ENCODE assay signal across 16 mouse cellular contexts in the genomic region with DNA sequence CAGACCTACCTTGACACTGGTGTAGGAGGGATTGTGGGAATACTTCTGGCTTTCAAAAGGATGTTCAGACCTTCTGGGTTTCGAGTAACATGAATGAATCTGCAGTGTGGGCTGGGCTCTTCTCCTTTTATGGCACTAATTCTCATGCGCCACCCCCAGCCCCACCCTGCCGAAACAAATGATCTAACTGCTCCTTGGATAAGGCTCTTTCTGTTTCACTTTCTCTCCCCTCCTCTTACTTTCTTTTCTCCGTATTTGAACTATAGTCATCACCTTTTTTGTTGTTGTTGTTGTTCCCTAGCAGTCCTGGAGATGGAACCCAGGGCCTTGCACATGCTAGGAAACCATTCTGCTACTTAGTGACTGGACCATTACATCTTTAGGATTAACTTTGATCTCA. TPM values are rescaled to one million over a fixed set of nuclear protein-coding genes. Genes with fewer than 3 reads are reported as not detected.
DNase-seq lines count a peak whose midpoint lies in the region; ATAC-seq lines count a peak whose summit lies in the region.
"Had no signal": no experiment of that assay in that cellular context is flagged by ENCODE, and none has a peak within 500 bp of the region (broad histone marks: within the 10 kb centered on the region; RNA-seq: fewer than 3 reads in every experiment).

No protein-coding gene starts in this region.

- DNase-seq in B cell, adult 2 months = peak; percentile 51 to 53
- DNase-seq in T-cell, adult 2 months (ENCODE audit: low spot score) = peak; percentile 33
- no peak for DNase-seq in right cerebral cortex, postnatal 36 days (ENCODE audit: low spot score in 2 of 2)
- no peak for DNase-seq in gastrocnemius, postnatal 14 days
- DNase-seq in heart, postnatal 14 days = no peak
- no peak for DNase-seq in adrenal gland, adult 18-20 months (ENCODE audit: low spot score in 2 of 2)
- DNase-seq: adrenal gland, postnatal 14 days; cerebellum, adult 8-10 months; gastrocnemius, postnatal 10 days; retina, postnatal 1 day; thymus, postnatal 25 days had no signal

- ATAC-seq in inflammation-experienced regulatory T-cells, adult 6 months = peak; percentile 83
- ATAC-seq in megakaryocyte progenitor cell, adult 5-6 weeks (replicated peaks; ENCODE audit: poor library complexity) = peak; percentile 86
- ATAC-seq: lung, postnatal 0 days had no signal

- intact Hi-C loops in gastrocnemius, postnatal 14 days (cut with DNase I; ENCODE audit: low total_unique reads) = no loop called here
- intact Hi-C loops in heart, postnatal 14 days (cut with DNase I) = no loop called here

RNA-seq across cellular contexts. Expression of a gene that starts 36.3 kb away (rescaled TPM):
- not detected for polyA plus RNA-seq in inflammation-experienced regulatory T-cells, adult 6 months (2017; shearing (Covaris generic))
- total RNA-seq in megakaryocyte progenitor cell, adult 5-6 weeks (2015) = not detected in 2 replicates
- total RNA-seq in megakaryocyte progenitor cell, adult 5-6 weeks (2017) = not detected in 2 replicates
- under 1 TPM; 0.23 to 0.27 TPM for total RNA-seq in gastrocnemius, postnatal 14 days (2021)
- not detected for total RNA-seq in heart, postnatal 14 days (2021)
- total RNA-seq in adrenal gland, adult 18-20 months (2021) = not detected
- total RNA-seq: adrenal gland, postnatal 14 days had no signal
- polyA plus RNA-seq: hindbrain, embryonic 11.5 days; liver, embryonic 15.5 days had no signal

Comparison
In these comparisons a context has a peak if more than half of its experiments do, and no peak if none do; other contexts are left out.
1. DNase-seq: peak in B cell, adult 2 months (2 of 2) and T-cell, adult 2 months (single experiment); none in right cerebral cortex, postnatal 36 days (0 of 2), gastrocnemius, postnatal 14 days (single experiment), heart, postnatal 14 days (0 of 2) and adrenal gland, adult 18-20 months (0 of 2).